Mouse (Mus musculus): ENCODE results near the gene Pirb.

DNA sequence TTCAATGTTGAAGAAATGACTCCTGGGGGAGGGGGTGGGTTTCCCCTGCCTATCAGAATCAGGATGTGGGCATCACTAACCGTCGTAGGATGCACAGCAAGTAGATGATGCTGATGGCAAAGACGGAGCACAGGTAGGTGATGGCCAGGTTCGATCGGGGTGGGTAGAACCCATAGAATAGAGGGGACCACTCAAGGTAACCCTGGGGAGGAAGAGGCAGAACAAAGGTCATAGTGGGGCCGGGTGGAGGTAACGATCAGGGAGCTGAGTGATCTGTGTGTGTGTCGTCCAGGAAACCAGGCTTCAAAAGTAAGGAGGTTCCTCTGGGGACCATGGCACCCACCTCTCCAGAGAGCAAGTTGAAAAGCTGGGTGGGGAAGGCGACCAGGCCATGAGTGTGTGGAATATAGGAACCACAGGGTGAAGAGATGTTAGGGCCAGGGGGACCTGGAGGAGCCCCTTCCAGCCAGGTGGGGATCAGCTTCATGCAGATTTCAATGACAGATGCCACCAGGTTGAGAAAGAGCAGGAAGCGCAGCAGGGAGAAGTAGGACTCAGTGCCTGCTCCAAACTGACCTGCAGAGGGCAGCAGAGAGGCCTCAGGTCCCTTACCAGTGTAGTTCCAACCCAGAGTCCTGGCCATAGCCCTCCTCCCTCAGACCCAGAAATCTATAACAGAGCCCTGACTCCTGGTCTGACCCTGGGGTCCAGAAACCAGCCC is 45.5 kb downstream of the Pirb start:
- TF ChIP-seq CTCF (IDR thresholded peaks at IDR 0.05; ENCODE audit: borderline replicate concordance, insufficient read depth, low read depth, low read length) (peak; percentile 90), POLR2A (IDR thresholded peaks at IDR 0.05; ENCODE audit: borderline replicate concordance, insufficient read depth, low read length) (no peak)
